Mouse (Mus musculus): ENCODE results near the gene Ccdc184.

- TF ChIP-seq CTCF (IDR thresholded peaks at IDR 0.05; ENCODE audit: low read depth) (no peak), EP300 (IDR thresholded peaks at IDR 0.05; ENCODE audit: low read depth) (no peak)
These were observed 31.3 kb upstream of the Ccdc184 start for GRCm38 (mm10) chr15:98135671-98136070.
